Mouse (Mus musculus) limb, embryonic 10.5 days (tissue): ENCODE results near the gene Samd15. TPM values are rescaled to one million over a fixed set of nuclear protein-coding genes. Genes with fewer than 3 reads are reported as not detected.
"Not testable (repeated sequence)": the region's sequence is repeated elsewhere in the genome, so short reads cannot be mapped to it uniquely, and the experiment has no call there.

Experiments
- DNase-seq: peaks from one replicate; pipeline ENCODE4 v3.0.0-alpha.2; 2017; ENCODE audit warnings: low spot score
- H3K27ac ChIP-seq: fragments of 300-500 bp; sonication (generic); 2 replicates; pipeline ENCODE4 v1.5.1; 2016; ENCODE audit warnings: mild to moderate bottlenecking
- H3K27me3 ChIP-seq: fragments of 300-500 bp; sonication (generic); 2 replicates; pipeline ENCODE4 v1.6.1; 2016; ENCODE audit warnings: low read depth, mild to moderate bottlenecking; ENCODE audit not compliant: poor library complexity, severe bottlenecking
- H3K36me3 ChIP-seq: fragments of 300-500 bp; sonication (generic); 2 replicates; pipeline ENCODE4 v1.6.1; 2016; ENCODE audit warnings: mild to moderate bottlenecking, moderate library complexity
- H3K4me1 ChIP-seq: fragments of 300-500 bp; sonication (generic); 2 replicates; pipeline ENCODE4 v1.6.1; 2016
- H3K4me3 ChIP-seq: fragments of 300-500 bp; sonication (generic); 2 replicates; pipeline ENCODE4 v1.5.1; 2016; ENCODE audit warnings: mild to moderate bottlenecking, moderate library complexity
- H3K9me3 ChIP-seq: fragments of 300-500 bp; sonication (generic); replicated peaks from 2 replicates; pipeline ENCODE4 v1.6.1; 2016; ENCODE audit warnings: mild to moderate bottlenecking
- WGBS: fragments of 180-500 bp; shearing (Covaris S2); methylation state at CpG from one replicate; pipeline ENCODE4 v1.1.7; 2016; 5-methylcytosine and 5-hydroxymethylcytosine counted together
- polyA plus RNA-seq: library from polyadenylated mRNA; unstranded; fragments of >200 nt; fragmentation: Nextera tagmentation; extraction: Ambion mirVana; gene quantifications from 2 replicates; pipeline ENCODE4 v1.2.1, GENCODE M21; 2016

The Samd15 gene
- 0.91 and 1.6 TPM in 2 replicates for polyA plus RNA-seq

DNA sequence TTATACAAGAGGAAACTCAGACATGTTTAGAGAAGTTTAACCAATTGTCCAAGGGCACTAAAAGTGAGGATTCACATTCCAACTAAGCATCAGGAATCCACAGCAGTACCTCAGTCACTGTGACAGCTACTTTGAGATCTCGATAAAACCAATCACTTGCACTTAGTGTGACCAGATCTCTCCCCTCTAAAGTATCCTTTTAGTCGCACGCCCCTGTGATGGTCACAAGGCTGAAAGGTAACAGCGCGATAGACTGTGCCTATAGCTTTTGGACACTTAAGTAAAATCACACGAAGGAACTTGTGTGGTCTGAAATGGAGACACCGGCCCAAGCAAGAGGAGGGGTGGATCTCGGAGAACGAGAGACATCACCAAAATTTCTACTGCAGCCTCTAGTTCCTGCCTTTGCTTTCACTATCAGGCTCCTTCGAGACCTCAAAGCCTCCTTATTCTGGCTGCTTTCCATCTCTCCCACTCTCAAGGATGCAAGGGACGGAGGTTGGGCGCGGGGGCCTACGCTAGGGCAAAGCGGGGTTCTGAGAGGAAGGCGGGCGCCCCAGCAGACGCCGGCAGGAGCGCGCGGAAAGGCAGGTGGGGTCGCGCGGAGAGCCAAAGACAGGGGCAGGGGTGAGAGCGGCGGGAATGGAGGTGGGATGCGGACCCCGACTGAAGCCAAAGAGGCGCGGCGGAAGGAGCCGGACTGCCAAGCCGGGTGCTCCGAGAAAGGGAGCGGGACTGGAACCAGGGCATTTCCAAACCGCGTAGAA is at the start of gene Samd15:
Samd15 (plus strand) TSS at position 518 of the 767 bp plus-strand sequence.
- peaks cover 13% of the 10 kb centered on the region; the same call in 1 of the 2 replicates for H3K4me1 ChIP-seq
- DNase-seq: peak; percentile 71
- no peaks in the 10 kb centered on the region for H3K9me3 ChIP-seq
- H3K27me3 ChIP-seq: no peaks in the 10 kb centered on the region
- no peaks in the 10 kb centered on the region for H3K36me3 ChIP-seq
- H3K27ac ChIP-seq: peak within 1 kb of the TSS; percentile 93
- H3K4me3 ChIP-seq: peak within 1 kb of the TSS; percentile 89
- WGBS: under 1% methylated on average over 38 of the region's 38 CpGs

DNA sequence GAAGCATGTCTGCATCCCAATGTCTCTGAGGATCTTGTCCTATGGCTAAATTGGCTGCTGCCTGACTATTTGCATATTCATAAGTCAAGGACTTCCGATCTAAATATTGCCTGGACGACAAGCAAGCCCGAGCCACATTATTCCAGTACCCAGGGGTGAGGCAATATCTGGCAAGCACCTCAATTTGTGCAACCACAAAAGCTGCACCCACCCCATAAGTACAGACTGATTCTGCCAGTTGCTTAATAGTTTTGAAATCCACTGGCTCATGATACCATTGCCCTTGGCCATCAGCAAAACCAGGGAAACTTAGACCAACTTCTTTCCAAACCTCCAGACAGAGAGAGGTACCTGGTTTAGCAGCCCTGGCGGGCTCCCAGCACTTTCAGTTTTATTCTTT is 45.1 kb upstream of the Samd15 start:
- H3K4me3 ChIP-seq, H3K27ac ChIP-seq, DNase-seq, H3K4me1 ChIP-seq, H3K9me3 ChIP-seq, H3K27me3 ChIP-seq: not testable (repeated sequence)
- 93% methylated on average over 4 of the region's 4 CpGs for WGBS
- peaks cover 22% of the 10 kb centered on the region for H3K36me3 ChIP-seq

DNA sequence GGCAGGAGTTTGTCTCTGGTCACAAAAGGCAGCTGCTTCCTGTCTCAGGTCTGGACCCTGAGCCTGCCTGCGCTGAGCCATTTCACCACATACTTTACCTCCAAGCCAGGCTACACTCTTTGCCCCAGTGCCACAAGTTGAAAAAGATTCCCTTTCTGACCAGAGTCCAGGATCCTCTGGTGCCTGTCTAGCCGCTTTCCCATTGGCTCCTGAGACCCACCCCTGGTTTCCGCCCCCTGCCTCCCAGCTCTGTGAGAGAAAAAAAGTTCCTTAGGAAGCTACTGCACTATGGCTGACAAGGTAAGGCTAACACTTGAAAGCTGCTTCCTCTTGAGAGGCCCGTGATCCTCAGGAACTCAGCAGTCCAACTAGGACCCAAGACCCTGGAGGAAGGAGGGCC is 42.2 kb upstream of the Samd15 start:
- Histone ChIP-seq H3K27ac (no peak overlapping the region), H3K9me3 (no peaks in the 10 kb centered on the region), H3K27me3 (no peaks in the 10 kb centered on the region), H3K4me1 (peaks cover 6% of the 10 kb centered on the region; the same call in 1 of the 2 replicates), H3K36me3 (peaks cover 18% of the 10 kb centered on the region), H3K4me3 (no peak overlapping the region)
- no peak for DNase-seq
- WGBS: 55% methylated on average over 4 of the region's 4 CpGs

DNA sequence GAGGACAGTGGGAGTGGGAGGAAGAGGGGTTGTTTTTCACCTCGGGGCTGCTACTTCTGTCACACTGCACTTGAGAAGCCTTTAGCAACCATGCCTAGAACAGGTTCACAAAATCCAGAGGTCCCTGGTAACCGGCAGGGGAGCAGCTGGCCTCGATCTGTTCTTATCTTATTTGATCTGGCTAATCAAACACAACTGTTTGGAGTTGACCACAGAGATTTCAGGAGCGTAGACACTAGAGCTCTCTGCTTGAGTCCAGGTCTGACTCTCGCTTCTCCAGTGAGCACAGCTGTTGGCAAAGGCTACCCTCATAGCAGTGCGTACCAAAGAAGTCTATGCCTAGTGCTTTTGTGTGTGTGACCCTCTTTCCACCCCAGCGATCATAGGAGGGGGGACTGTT is 41.4 kb upstream of the Samd15 start:
- Histone ChIP-seq H3K4me1 (peaks cover 6% of the 10 kb centered on the region; the same call in 1 of the 2 replicates), H3K9me3 (no peaks in the 10 kb centered on the region), H3K27me3 (no peaks in the 10 kb centered on the region), H3K27ac (no peak overlapping the region), H3K4me3 (no peak overlapping the region), H3K36me3 (peaks cover 21% of the 10 kb centered on the region)
- 81% methylated on average over 7 of the region's 7 CpGs for WGBS
- no peak for DNase-seq

DNA sequence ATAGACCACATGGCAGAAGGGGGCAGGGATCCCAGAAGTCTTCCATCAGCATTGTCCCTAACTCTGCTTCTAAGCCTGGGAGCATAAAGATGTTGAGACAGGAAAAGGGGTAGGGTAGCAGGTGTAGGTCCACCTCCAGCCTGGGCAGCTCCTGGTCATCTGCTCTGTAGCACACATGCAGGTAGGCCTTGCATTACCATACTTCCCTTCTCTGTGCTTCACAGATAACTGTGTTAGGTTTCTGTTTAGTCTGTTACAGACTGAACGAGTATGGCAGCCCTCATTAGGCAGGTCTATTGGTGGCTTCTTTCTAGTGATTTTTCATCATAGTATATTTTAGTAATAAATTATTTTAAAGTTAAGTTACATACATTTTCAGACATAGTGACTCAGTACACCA is 39.2 kb upstream of the Samd15 start:
- H3K9me3 ChIP-seq: no peaks in the 10 kb centered on the region
- 89% methylated on average over 1 of the region's 1 CpGs for WGBS
- H3K4me1 ChIP-seq: peaks cover 6% of the 10 kb centered on the region; the same call in 1 of the 2 replicates
- no peak overlapping the region for H3K4me3 ChIP-seq
- no peaks in the 10 kb centered on the region for H3K27me3 ChIP-seq
- DNase-seq: no peak
- H3K36me3 ChIP-seq: peaks cover 35% of the 10 kb centered on the region
- no peak overlapping the region for H3K27ac ChIP-seq

DNA sequence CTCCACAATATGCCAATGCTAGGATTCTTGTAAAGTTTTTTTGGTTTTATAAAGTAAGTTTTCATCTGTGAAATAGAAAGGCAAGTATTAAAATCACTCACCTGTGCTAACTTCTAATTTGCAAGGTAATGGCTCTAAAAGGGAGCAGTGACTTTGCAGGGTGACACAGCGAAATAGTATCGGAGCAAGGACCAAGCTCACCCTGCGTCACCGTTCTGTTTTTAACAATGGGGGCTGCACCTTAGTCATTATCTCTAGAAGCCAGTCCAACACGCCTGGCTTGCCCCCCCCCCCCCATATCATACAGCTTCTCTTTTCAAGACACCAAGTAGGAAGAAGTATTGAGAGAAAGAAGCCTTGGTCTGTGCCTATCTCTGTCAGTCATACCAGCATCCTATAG is 38.7 kb upstream of the Samd15 start:
- H3K27me3 ChIP-seq: no peaks in the 10 kb centered on the region
- no peak overlapping the region for H3K27ac ChIP-seq
- no peaks in the 10 kb centered on the region for H3K9me3 ChIP-seq
- H3K36me3 ChIP-seq: peaks cover 34% of the 10 kb centered on the region
- WGBS: 94% methylated on average over 5 of the region's 5 CpGs
- no peak overlapping the region for H3K4me3 ChIP-seq
- peaks cover 6% of the 10 kb centered on the region; the same call in 1 of the 2 replicates for H3K4me1 ChIP-seq
- no peak for DNase-seq

DNA sequence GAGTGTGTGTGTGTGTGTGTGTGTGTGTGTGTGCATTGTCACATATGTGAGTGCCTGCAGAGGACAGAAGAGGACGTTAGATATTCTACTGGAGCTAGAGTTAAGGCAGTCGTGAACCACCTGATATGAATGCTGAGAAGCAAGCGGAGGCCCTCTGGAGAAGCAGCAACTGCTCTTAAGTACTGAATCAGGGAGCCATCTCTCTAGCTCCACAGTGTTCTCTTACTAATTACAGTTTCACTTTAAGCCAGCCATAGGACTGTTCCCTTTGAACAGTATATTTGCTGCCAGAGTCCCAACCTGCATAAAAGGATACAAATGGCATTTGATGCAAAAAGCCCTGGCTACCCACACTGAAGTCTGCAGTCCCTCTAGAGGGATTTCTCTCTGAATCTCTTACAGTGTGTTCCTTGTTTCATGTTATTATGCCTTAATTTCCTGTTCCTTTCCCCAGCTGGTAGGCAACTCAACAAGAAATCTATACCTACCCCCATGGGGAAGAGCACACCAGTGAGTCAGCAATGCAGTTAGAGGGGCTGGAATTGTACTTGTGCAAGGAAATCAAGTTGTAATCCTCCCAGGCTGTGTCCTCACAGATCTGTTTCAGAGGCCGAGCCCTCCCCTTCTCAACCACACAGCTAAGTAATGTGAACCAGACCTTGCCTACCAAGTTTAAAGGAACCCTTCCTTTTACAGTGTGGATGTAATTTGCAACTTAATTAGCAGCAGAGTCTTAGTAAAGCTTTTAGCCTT is 24.2 kb upstream of the Samd15 start:
- H3K9me3 ChIP-seq: no peaks in the 10 kb centered on the region
- H3K27ac ChIP-seq: 0 out of 2 replicates have a peak overlapping the region, but pooled peaks have one; percentile 37
- H3K4me1 ChIP-seq: peaks cover 18% of the 10 kb centered on the region
- no peak overlapping the region for H3K4me3 ChIP-seq
- peaks cover 22% of the 10 kb centered on the region for H3K36me3 ChIP-seq
- H3K27me3 ChIP-seq: no peaks in the 10 kb centered on the region
- no peak for DNase-seq
- WGBS: 68% methylated on average over 4 of the region's 4 CpGs

DNA sequence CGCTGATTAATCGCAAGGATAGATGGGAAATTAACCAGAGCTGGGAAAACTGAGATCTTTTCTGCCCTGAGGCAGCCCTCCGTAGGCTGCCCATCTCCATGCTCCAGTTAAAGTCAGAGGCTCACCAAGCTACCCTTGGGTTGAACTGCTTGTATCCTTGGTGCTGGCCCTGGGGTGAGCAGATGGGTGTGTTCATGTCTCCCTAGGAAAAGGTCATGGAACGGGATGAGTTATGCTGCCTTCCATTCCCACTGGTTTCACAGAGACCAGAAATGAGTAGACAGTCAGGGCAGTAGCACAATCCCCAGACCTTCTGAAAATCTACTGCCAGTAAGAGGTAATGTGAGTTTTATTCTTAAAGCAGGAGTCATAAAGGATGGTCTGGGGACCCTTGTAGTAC is 21.9 kb upstream of the Samd15 start:
- H3K4me3 ChIP-seq: no peak overlapping the region
- H3K27me3 ChIP-seq: no peaks in the 10 kb centered on the region
- H3K4me1 ChIP-seq: peaks cover 18% of the 10 kb centered on the region
- no peaks in the 10 kb centered on the region for H3K9me3 ChIP-seq
- 94% methylated on average over 4 of the region's 4 CpGs for WGBS
- peaks cover 14% of the 10 kb centered on the region; the same call in 1 of the 2 replicates for H3K36me3 ChIP-seq
- H3K27ac ChIP-seq: no peak overlapping the region
- no peak for DNase-seq

DNA sequence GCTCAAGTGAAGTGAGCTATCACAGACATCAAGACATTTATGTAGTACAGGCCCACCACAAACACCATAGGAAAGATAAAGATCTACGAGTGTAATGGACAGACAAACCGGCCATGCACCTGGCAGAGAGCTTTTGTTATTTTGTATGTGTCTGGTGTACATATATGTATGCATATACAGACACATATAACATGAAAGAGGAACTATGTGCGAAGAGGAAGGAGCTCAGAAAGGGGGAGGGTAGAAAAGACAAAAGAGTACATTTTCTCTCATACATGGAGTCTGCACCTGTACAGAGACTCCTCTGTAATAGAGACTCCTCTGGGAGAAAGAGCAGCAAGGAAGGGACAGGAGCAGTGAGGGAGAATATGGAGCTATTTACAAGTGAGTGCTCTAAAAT is 6.5 kb upstream of the Samd15 start:
- Histone ChIP-seq H3K27ac (no peak overlapping the region), H3K27me3 (no peaks in the 10 kb centered on the region), H3K36me3 (no peaks in the 10 kb centered on the region), H3K9me3 (no peaks in the 10 kb centered on the region), H3K4me1 (0 out of 2 replicates have a peak, but pooled peaks cover 4% of the 10 kb centered on the region), H3K4me3 (no peak overlapping the region)
- DNase-seq: no peak
- 90% methylated on average over 3 of the region's 3 CpGs for WGBS

DNA sequence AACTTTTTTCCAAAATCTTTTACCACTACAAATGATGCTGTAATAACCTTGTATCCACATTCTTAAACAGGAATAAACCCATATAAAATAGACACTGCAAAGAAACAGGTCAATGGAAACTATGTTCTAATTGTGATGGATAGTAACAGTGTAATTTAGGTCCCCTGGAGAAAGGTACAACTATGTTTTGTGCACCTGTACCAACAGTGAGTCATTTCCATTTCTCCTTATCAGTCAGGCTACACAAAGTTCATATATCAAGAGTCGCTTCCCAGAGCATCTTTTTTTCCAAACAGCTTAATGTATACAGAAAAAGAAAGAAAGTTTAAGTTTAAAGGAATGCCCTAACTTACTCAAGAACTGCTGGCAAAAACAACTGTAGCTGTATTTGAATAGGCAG is 4.5 kb upstream of the Samd15 start:
- Histone ChIP-seq H3K27me3 (no peaks in the 10 kb centered on the region), H3K4me1 (peaks cover 13% of the 10 kb centered on the region; the same call in 1 of the 2 replicates), H3K4me3 (no peak overlapping the region), H3K9me3 (no peaks in the 10 kb centered on the region), H3K36me3 (no peaks in the 10 kb centered on the region), H3K27ac (no peak overlapping the region)
- WGBS: 89% methylated on average over 1 of the region's 1 CpGs
- no peak for DNase-seq

DNA sequence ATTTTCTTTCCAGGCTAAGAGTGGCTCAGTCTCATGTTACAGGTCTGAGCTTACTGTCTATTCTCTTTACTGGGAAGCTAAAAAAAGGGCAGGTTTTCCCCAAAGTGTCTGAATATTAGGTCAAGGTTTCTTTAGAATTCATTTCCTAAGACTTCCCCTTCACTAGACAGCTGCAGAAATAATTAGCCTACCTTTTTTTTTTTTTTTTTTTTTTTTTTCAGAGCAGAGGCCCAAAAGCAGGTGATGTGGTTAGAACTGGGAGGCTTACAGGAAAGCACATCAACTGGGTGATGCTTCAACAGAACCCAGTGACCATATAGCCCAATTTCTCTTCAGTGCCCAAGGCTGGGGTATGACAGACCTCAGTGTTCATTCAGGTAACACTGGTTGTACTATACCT is 3.2 kb upstream of the Samd15 start:
- Histone ChIP-seq H3K4me3 (no peak overlapping the region), H3K9me3 (no peaks in the 10 kb centered on the region)
- DNase-seq: no peak

DNA sequence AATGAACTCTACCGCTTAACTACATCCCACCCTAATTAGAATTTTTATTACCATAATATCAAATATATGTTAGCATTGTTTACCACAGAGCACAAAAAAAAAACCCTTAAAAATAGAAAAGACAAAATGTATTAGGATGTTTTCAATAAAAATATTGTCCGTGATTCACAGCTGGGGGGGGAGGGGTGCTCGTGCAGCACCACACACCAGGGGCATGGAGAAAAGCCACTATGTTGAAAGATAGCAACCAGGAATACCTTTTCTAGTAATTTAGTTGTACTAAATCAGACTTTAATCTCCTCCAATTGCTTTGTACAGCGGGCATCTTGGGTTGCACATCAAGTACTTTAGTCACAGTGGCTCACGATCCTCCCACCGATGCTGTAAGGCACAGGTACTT is 731 bp upstream of the Samd15 start:
- no peak for DNase-seq
- H3K27me3 ChIP-seq: no peaks in the 10 kb centered on the region
- no peaks in the 10 kb centered on the region for H3K36me3 ChIP-seq
- H3K9me3 ChIP-seq: no peaks in the 10 kb centered on the region
- WGBS: 67% methylated on average over 6 of the region's 6 CpGs
- peaks cover 13% of the 10 kb centered on the region; the same call in 1 of the 2 replicates for H3K4me1 ChIP-seq
- H3K27ac ChIP-seq: no peak overlapping the region
- peak overlapping the region; percentile 89 for H3K4me3 ChIP-seq

More for the DNA sequence above, 3.2 kb upstream of the Samd15 start:
- Histone ChIP-seq H3K36me3 (no peaks in the 10 kb centered on the region), H3K27ac (no peak overlapping the region), H3K27me3 (no peaks in the 10 kb centered on the region), H3K4me1 (peaks cover 13% of the 10 kb centered on the region; the same call in 1 of the 2 replicates)

DNA sequence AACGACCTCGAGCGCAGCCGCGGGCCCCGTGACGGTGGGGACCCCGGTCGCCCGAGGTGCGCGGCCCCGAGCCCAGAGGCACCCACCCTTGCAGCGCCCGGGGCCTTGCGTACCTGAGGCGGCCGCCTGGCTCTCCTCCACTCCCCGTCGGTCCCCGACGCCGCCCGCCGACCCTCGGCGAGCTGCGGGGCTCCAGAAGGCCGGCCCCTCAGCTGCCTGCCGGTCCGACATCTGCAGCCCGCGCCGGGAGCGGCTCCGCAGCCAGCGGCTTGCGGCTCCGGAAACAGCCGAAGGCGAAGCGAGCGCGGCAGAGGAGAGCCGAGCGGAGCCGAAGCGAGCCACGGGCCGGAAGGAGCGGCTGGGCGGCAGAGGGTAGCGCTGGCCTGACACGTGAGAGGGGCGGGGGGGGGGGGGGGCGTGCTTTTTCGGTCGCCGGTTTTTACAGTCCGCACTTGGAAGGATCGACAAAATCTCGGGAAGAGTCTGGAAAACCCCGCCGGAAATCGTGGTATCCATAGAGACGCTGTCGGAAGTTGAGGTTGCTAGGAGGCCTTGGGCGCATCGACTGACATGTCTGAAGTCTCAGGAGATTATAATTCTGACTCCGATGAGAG is 557 bp downstream of the Samd15 start, which contains the start of gene Tmed8:
Tmed8 (minus strand) TSS at position 482 of the 614 bp plus-strand sequence.
- DNase-seq: peak; percentile 85
- Histone ChIP-seq H3K27me3 (no peaks in the 10 kb centered on the region), H3K36me3 (no peaks in the 10 kb centered on the region), H3K9me3 (no peaks in the 10 kb centered on the region), H3K27ac (peak within 1 kb of the TSS; percentile 93), H3K4me3 (peak within 1 kb of the TSS; percentile 89), H3K4me1 (peaks cover 13% of the 10 kb centered on the region; the same call in 1 of the 2 replicates)
- under 1% methylated on average over 69 of the region's 70 CpGs for WGBS
